Mouse (Mus musculus) megakaryocyte-erythroid progenitor cell, adult 5-6 weeks (primary cell): ENCODE results near the gene Hspb11. TPM values are rescaled to one million over a fixed set of nuclear protein-coding genes. Genes with fewer than 3 reads are reported as not detected.
A peak's percentile ranks its signal among the peaks of the same experiment; 100 is the strongest.

Experiments used
- ATAC-seq: replicated peaks from 2 replicates; pipeline ENCODE4 v1.8.0; 2016; ENCODE audit warnings: mild to moderate bottlenecking, inconsistent platforms; ENCODE audit not compliant: severe bottlenecking, poor library complexity, low FRiP score, low TSS enrichment
- total RNA-seq, 2 experiments: library from RNA; stranded (forward) in 1 of 2; stranded (reverse) in 1 of 2; fragments of 200-1000, 215-1000 nt in 1 of 2; fragments of >200 nt in 1 of 2; fragmentation: Nextera tagmentation in 1 of 2; gene quantifications; 2 replicates each; pipeline ENCODE4 v1.2.3; 2014 to 2017

Hspb11 gene
- total RNA-seq, 2 experiments from 2014 or later: 3.7 to 12.7 TPM

DNA sequence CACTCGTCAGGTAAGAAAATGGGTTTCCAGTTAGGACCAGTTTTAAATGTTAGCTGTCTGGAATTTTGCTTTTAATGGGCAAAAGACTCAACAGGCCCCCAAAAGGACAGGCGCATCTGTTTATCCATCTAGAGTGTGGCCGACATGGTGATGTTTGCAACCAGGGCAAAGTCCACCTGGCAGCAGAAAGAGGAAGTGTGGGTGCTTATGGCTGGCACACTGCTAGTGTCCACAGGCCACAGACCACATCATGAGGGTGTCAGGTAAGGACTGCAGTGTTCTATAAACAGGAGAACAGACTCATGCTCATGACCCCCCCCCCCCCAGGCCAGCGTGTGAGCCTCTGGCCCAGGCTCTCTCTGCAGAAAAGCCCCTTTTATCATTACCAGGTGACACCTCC is 49.4 kb downstream of the Hspb11 start:
- ATAC-seq: no peak

DNA sequence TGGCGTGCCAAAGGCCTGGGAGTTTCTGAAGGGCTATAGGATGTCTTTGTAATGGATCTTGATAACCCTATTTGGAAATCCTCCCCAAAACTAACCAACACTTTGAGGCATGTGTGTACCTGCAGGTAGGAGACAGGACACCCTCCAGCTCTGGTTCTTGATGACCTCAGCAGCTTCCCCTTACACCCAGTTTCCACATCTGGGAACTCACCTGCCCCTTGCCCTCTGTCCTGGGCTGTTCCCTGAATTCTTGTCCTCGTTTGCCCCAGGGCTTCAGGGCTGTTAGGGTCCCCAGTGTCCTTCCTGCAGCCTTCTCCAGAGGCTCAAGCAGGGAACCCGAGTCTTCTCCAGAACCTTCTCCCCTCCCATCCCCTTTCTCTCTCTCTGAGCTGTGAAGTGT is 50.1 kb downstream of the Hspb11 start:
- no peak for ATAC-seq

DNA sequence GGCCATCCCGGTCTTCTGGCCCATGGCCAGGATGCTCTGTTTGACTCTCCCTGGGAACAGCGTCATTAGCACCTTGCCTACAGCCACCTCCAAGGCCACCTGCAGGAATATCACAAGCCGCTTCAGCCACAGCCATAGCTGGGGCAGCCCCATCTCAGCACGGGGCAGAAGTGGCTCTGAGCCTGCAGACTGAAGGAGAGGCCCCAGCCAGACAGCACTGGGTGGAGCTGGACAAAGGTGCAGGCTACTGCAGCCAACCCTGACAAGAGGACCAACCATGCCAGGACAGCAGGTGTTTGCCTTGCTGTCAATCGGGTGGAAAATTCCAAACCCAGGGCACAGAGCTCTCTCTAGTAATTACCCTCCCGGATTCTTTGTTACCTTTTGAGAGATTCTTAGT is 53.6 kb downstream of the Hspb11 start, which contains the start of gene Dio1:
Gene Dio1, minus strand, starts transcription at position 204 of the 400 bp plus-strand sequence.
- no peak for ATAC-seq

DNA sequence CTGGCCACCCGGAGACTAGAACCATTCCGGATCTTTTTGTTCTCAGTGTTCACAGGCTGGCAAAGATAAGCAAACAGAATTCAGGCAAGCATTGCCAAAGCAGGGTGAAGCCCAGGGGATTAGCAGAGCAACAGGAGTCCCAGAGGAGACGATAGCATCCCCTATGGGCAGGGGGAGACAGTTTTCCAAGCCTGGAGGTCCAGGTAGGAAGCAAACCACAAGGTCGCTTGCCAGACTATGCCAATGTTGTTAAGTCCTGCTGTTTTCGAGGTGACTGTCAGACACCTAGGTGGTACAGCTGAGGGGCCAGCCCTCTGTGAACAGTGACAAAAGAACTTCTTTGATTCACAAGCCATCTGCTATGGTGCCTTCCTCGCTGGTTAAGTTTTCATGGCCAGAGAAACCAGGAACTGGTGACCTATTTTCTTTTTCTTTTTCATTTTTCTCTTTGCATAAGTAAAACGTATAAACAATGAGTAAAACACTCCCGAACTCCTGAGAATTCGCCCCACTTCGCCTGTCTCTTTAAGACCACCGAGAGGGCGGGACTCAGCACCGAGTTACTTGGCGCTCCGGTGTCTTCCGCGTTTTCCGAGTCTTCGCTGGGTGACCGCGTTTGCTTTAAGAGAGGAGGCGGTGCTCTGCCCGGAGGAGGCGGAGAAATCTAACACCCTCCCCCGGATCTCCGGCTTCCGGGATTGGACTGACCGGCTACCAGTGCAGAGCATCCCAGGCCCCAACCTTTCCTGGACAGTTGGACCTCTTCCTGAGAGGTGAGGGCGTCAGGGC is 60.5 kb downstream of the Hspb11 start, which contains the start of gene Yipf1:
Gene Yipf1, plus strand, starts transcription at position 674 of the 789 bp plus-strand sequence.
- ATAC-seq: peak; percentile 94

DNA sequence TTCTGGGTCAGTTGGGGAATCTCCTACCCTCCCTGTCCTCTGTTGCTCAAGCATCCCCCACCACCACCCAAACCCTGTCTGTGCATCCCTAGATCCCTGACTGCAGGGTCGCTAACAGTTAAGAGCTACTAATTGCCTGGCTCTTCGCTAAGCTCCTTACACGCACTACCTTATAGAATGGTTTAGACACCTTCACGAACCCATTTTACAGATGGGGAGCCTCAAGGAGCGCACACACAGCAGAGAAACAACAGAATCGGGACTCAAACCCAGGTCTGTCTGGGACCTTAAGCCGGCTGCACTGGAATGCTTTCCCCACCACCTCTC is 61.0 kb downstream of the Hspb11 start:
- peak; percentile 44; the same call in 1 of the 2 replicates for ATAC-seq

DNA sequence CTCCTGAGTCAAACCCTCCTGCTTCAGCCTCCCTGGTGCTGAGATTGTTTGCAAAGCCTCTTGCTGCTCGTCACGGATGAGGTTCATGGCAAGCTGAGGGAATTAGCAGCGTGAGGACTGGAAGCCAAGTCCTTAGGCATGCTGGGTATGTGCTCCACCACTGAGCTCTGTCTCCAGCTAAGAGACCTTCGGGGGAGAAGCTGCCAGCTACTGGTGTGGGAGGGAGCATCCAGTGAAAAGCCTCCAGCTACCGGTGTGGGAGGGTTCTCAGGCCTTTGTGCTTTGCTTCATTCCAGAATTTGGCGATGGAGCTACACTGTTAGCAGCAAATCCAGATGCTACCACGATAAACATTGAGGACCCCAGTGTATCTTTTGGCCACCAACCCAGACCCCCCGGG is 65.3 kb downstream of the Hspb11 start:
- no peak for ATAC-seq

DNA sequence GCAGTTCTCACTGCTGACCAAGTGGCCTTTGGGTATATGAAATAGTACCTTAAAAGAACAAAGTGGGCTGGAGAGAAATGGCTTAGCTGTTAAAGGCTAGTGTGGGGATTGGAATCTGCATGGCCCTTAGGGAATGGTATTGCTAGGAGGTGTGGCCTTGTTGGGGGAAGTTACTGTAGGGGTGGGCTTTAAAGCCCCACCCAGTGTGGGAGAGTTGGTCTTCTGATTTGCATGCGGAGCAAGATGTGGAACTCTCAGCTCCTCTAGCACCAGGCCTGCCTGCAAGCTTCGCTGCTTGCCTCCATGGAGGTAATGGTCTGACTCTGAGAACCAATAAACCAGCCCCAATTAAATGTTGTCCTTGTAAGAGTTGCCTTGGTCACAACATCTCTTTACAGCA is 67.6 kb downstream of the Hspb11 start:
- no peak for ATAC-seq

DNA sequence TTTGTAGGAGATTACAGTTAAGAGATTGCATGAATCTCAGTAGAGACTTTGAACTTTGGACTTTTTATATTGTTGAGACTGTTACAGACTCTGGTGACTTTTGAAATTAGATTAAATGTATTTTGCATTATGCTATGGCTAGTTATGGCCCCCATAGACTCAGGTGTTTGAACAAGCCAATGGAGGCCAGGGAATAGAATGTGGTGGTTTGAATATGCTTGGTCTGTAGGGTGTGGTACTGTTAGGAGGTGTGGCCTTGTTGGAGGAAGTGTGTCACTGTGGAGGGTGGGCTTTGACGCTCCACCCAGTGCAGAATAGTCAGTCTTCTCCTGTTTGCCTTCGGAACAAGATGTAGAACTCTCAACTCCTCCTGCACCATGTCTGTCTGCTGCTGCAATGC is 69.7 kb downstream of the Hspb11 start:
- ATAC-seq: no peak

DNA sequence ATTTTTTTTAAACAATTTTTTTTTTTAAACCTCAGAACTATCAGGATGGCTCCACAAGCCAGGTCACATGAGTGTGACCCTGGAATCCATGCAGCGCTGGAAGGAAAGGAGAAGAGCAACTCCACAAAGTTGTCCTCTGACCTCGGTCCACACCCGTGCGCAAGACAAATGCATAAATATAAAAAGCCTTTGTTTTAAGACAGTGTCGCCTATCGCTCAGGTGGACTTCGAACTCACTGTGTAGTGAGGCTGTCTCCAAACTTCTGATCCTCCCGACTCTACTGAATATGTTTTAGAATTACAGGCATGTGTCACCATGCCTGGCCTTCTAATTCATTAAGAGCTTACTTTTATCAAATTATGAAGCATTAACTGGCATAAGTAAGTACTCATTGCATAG is 75.1 kb downstream of the Hspb11 start:
- no peak for ATAC-seq

Other genes starting within 250 kb of the Hspb11 start
- gene Mrpl37, start 186.7 kb upstream of the Hspb11 start, total RNA-seq (2014; fragmentation: Nextera tagmentation): 104 and 107 TPM in 2 replicates
- 61.0 and 78.5 TPM in 2 replicates for gene Mrpl37, start 186.7 kb upstream of the Hspb11 start, total RNA-seq (2017)
- 8.1 and 11.5 TPM in 2 replicates for gene Cyb5rl, start 186.6 kb upstream of the Hspb11 start, total RNA-seq (2014; fragmentation: Nextera tagmentation)
- gene Cyb5rl, start 186.6 kb upstream of the Hspb11 start, total RNA-seq (2017): 6.6 and 12.8 TPM in 2 replicates
- gene Cdcp2, start 156.7 kb upstream of the Hspb11 start, total RNA-seq (2014; fragmentation: Nextera tagmentation): not detected in 2 replicates
- gene Cdcp2, start 156.7 kb upstream of the Hspb11 start, total RNA-seq (2017): not detected in 2 replicates
- gene Tmem59, start 75.2 kb upstream of the Hspb11 start, total RNA-seq (2014; fragmentation: Nextera tagmentation): 75.0 and 79.1 TPM in 2 replicates
- 66.1 and 102 TPM in 2 replicates for gene Tmem59, start 75.2 kb upstream of the Hspb11 start, total RNA-seq (2017)
- gene Tceanc2, start 74.5 kb upstream of the Hspb11 start, total RNA-seq (2014; fragmentation: Nextera tagmentation): 7.1 and 18.4 TPM in 2 replicates
- 20.2 and 23.5 TPM in 2 replicates for gene Tceanc2, start 74.5 kb upstream of the Hspb11 start, total RNA-seq (2017)
- 0.57 TPM in 1 of 2 replicates, not detected in the other for gene Ldlrad1, start 44.4 kb upstream of the Hspb11 start, total RNA-seq (2014; fragmentation: Nextera tagmentation)
- gene Ldlrad1, start 44.4 kb upstream of the Hspb11 start, total RNA-seq (2017): not detected in 2 replicates
- gene Lrrc42, start 61 bp upstream of the Hspb11 start, total RNA-seq (2014; fragmentation: Nextera tagmentation): 18.3 and 46.6 TPM in 2 replicates
- gene Lrrc42, start 61 bp upstream of the Hspb11 start, total RNA-seq (2017): 15.0 and 16.7 TPM in 2 replicates
- not detected in 2 replicates for gene Dio1, start 53.6 kb downstream of the Hspb11 start, total RNA-seq (2014; fragmentation: Nextera tagmentation)
- gene Dio1, start 53.6 kb downstream of the Hspb11 start, total RNA-seq (2017): not detected in 2 replicates
- 42.2 and 42.5 TPM in 2 replicates for gene Yipf1, start 60.8 kb downstream of the Hspb11 start, total RNA-seq (2014; fragmentation: Nextera tagmentation)
- 26.5 and 26.6 TPM in 2 replicates for gene Yipf1, start 60.8 kb downstream of the Hspb11 start, total RNA-seq (2017)
- 51.5 and 55.8 TPM in 2 replicates for gene Ndc1, start 114.2 kb downstream of the Hspb11 start, total RNA-seq (2014; fragmentation: Nextera tagmentation)
- 66.9 and 89.3 TPM in 2 replicates for gene Ndc1, start 114.2 kb downstream of the Hspb11 start, total RNA-seq (2017)
- gene Glis1, start 181.0 kb downstream of the Hspb11 start, total RNA-seq (2014; fragmentation: Nextera tagmentation): 1.4 TPM in 1 of 2 replicates, not detected in the other
- not detected in 2 replicates for gene Glis1, start 181.0 kb downstream of the Hspb11 start, total RNA-seq (2017)